Mouse (Mus musculus): ENCODE results near the gene Stra8. TPM values are rescaled to one million over a fixed set of nuclear protein-coding genes. Genes with fewer than 3 reads are reported as not detected.

Gene Stra8
- polyA plus RNA-seq, 1 experiment from 2014 or later: not detected

- H3K4me1 ChIP-seq (ENCODE audit: control insufficient read depth, insufficient read depth, low read length): peaks cover 41% of the 10 kb centered on the region
- WGBS (ENCODE audit: insufficient replicate concordance): 63% methylated on average over 2 of the region's 2 CpGs
- peaks cover 18% of the 10 kb centered on the region for H3K36me3 ChIP-seq (ENCODE audit: control insufficient read depth, insufficient read depth, low read length)
- H3K4me3 ChIP-seq (ENCODE audit: low read depth, low read length): no peak overlapping the region
- no peak overlapping the region for H3K4me2 ChIP-seq
- no peak overlapping the region for H3K27ac ChIP-seq (ENCODE audit: low read depth, low read length)
- no peak overlapping the region for H3K9ac ChIP-seq (ENCODE audit: low read depth, low read length)
- 0 out of 2 replicates have a peak, but pooled peaks have one; percentile 40 for ATAC-seq (replicated peaks; ENCODE audit: insufficient number of reproducible peaks, low FRiP score, low TSS enrichment)
- no peaks in the 10 kb centered on the region for H3K27me3 ChIP-seq (ENCODE audit: control insufficient read depth, insufficient read depth, low read length)
- H3K9me3 ChIP-seq (replicated peaks; ENCODE audit: control insufficient read depth, low read length): no peaks in the 10 kb centered on the region
Measured at GRCm38 (mm10) chr6:34899127-34899526, 20.8 kb upstream of the Stra8 start.

- Histone ChIP-seq H3K4me3 (ENCODE audit: low read depth, low read length) (no peak overlapping the region), H3K27me3 (ENCODE audit: control insufficient read depth, insufficient read depth, low read length) (no peaks in the 10 kb centered on the region), H3K4me2 (no peak overlapping the region), H3K9me3 (replicated peaks; ENCODE audit: control insufficient read depth, low read length) (no peaks in the 10 kb centered on the region), H3K4me1 (ENCODE audit: control insufficient read depth, insufficient read depth, low read length) (peaks cover 46% of the 10 kb centered on the region), H3K9ac (ENCODE audit: low read depth, low read length) (no peak overlapping the region), H3K27ac (ENCODE audit: low read depth, low read length) (no peak overlapping the region), H3K36me3 (ENCODE audit: control insufficient read depth, insufficient read depth, low read length) (peaks cover 7% of the 10 kb centered on the region)
- WGBS (ENCODE audit: insufficient replicate concordance): 67% methylated on average over 2 of the region's 2 CpGs
- no peak for ATAC-seq (replicated peaks; ENCODE audit: insufficient number of reproducible peaks, low FRiP score, low TSS enrichment)
Measured at GRCm38 (mm10) chr6:34900990-34901389, 19.0 kb upstream of the Stra8 start.

GRCm38 (mm10) chr6:34901911-34902444, 18.0 kb upstream of the Stra8 start:
- Histone ChIP-seq H3K27me3 (ENCODE audit: control insufficient read depth, insufficient read depth, low read length) (no peaks in the 10 kb centered on the region), H3K4me3 (ENCODE audit: low read depth, low read length) (no peak overlapping the region), H3K9me3 (replicated peaks; ENCODE audit: control insufficient read depth, low read length) (no peaks in the 10 kb centered on the region), H3K27ac (ENCODE audit: low read depth, low read length) (peak overlapping the region; percentile 65), H3K4me1 (ENCODE audit: control insufficient read depth, insufficient read depth, low read length) (peaks cover 46% of the 10 kb centered on the region), H3K9ac (ENCODE audit: low read depth, low read length) (0 out of 2 replicates have a peak overlapping the region, but pooled peaks have one; percentile 8), H3K36me3 (ENCODE audit: control insufficient read depth, insufficient read depth, low read length) (peaks cover 11% of the 10 kb centered on the region; the same call in 1 of the 2 replicates), H3K4me2 (peak overlapping the region; percentile 9)
- 0 out of 2 replicates have a peak, but pooled peaks have one; percentile 12 for ATAC-seq (replicated peaks; ENCODE audit: insufficient number of reproducible peaks, low FRiP score, low TSS enrichment)
- 35% methylated on average over 9 of the region's 9 CpGs for WGBS (ENCODE audit: insufficient replicate concordance)

GRCm38 (mm10) chr6:34902578-34902977, 17.4 kb upstream of the Stra8 start:
- H3K27me3 ChIP-seq (ENCODE audit: control insufficient read depth, insufficient read depth, low read length): no peaks in the 10 kb centered on the region
- 80% methylated on average over 7 of the region's 7 CpGs for WGBS (ENCODE audit: insufficient replicate concordance)
- H3K36me3 ChIP-seq (ENCODE audit: control insufficient read depth, insufficient read depth, low read length): peaks cover 16% of the 10 kb centered on the region; the same call in 1 of the 2 replicates
- H3K4me2 ChIP-seq: peak overlapping the region; percentile 9
- no peak overlapping the region for H3K4me3 ChIP-seq (ENCODE audit: low read depth, low read length)
- H3K27ac ChIP-seq (ENCODE audit: low read depth, low read length): peak overlapping the region; percentile 65
- no peaks in the 10 kb centered on the region for H3K9me3 ChIP-seq (replicated peaks; ENCODE audit: control insufficient read depth, low read length)
- peaks cover 47% of the 10 kb centered on the region for H3K4me1 ChIP-seq (ENCODE audit: control insufficient read depth, insufficient read depth, low read length)
- no peak overlapping the region for H3K9ac ChIP-seq (ENCODE audit: low read depth, low read length)
- no peak for ATAC-seq (replicated peaks; ENCODE audit: insufficient number of reproducible peaks, low FRiP score, low TSS enrichment)

- Histone ChIP-seq H3K4me1 (ENCODE audit: control insufficient read depth, insufficient read depth, low read length) (peaks cover 54% of the 10 kb centered on the region), H3K36me3 (ENCODE audit: control insufficient read depth, insufficient read depth, low read length) (peaks cover 16% of the 10 kb centered on the region; the same call in 1 of the 2 replicates), H3K27ac (ENCODE audit: low read depth, low read length) (peak overlapping the region; percentile 30; the same call in 1 of the 2 replicates), H3K4me2 (peak overlapping the region; percentile 46), H3K27me3 (ENCODE audit: control insufficient read depth, insufficient read depth, low read length) (no peaks in the 10 kb centered on the region), H3K9me3 (replicated peaks; ENCODE audit: control insufficient read depth, low read length) (no peaks in the 10 kb centered on the region), H3K9ac (ENCODE audit: low read depth, low read length) (peak overlapping the region; percentile 8; the same call in 1 of the 2 replicates), H3K4me3 (ENCODE audit: low read depth, low read length) (no peak overlapping the region)
- WGBS (ENCODE audit: insufficient replicate concordance): 67% methylated on average over 5 of the region's 5 CpGs
- ATAC-seq (replicated peaks; ENCODE audit: insufficient number of reproducible peaks, low FRiP score, low TSS enrichment): no peak
Measured at GRCm38 (mm10) chr6:34903441-34903840, 16.5 kb upstream of the Stra8 start.

GRCm38 (mm10) chr6:34903851-34904250, 16.1 kb upstream of the Stra8 start:
- H3K4me2 ChIP-seq: peak overlapping the region; percentile 46
- WGBS (ENCODE audit: insufficient replicate concordance): 45% methylated on average over 10 of the region's 10 CpGs
- no peak for ATAC-seq (replicated peaks; ENCODE audit: insufficient number of reproducible peaks, low FRiP score, low TSS enrichment)

GRCm38 (mm10) chr6:34904361-34904760, 15.6 kb upstream of the Stra8 start:
- H3K27ac ChIP-seq (ENCODE audit: low read depth, low read length): peak overlapping the region; percentile 30
- ATAC-seq (replicated peaks; ENCODE audit: insufficient number of reproducible peaks, low FRiP score, low TSS enrichment): no peak
- no peaks in the 10 kb centered on the region for H3K27me3 ChIP-seq (ENCODE audit: control insufficient read depth, insufficient read depth, low read length)
- peaks cover 14% of the 10 kb centered on the region; the same call in 1 of the 2 replicates for H3K36me3 ChIP-seq (ENCODE audit: control insufficient read depth, insufficient read depth, low read length)
- no peak overlapping the region for H3K4me3 ChIP-seq (ENCODE audit: low read depth, low read length)
- peaks cover 52% of the 10 kb centered on the region for H3K4me1 ChIP-seq (ENCODE audit: control insufficient read depth, insufficient read depth, low read length)
- no peaks in the 10 kb centered on the region for H3K9me3 ChIP-seq (replicated peaks; ENCODE audit: control insufficient read depth, low read length)
- 32% methylated on average over 6 of the region's 6 CpGs for WGBS (ENCODE audit: insufficient replicate concordance)
- 0 out of 2 replicates have a peak overlapping the region, but pooled peaks have one; percentile 6 for H3K9ac ChIP-seq (ENCODE audit: low read depth, low read length)
- H3K4me2 ChIP-seq: peak overlapping the region; percentile 6; the same call in 1 of the 2 replicates

More at GRCm38 (mm10) chr6:34903851-34904250, 16.1 kb upstream of the Stra8 start:
- Histone ChIP-seq H3K27me3 (ENCODE audit: control insufficient read depth, insufficient read depth, low read length) (no peaks in the 10 kb centered on the region), H3K4me1 (ENCODE audit: control insufficient read depth, insufficient read depth, low read length) (peaks cover 54% of the 10 kb centered on the region), H3K9me3 (replicated peaks; ENCODE audit: control insufficient read depth, low read length) (no peaks in the 10 kb centered on the region), H3K4me3 (ENCODE audit: low read depth, low read length) (no peak overlapping the region), H3K9ac (ENCODE audit: low read depth, low read length) (peak overlapping the region; percentile 8; the same call in 1 of the 2 replicates), H3K27ac (ENCODE audit: low read depth, low read length) (peak overlapping the region; percentile 30), H3K36me3 (ENCODE audit: control insufficient read depth, insufficient read depth, low read length) (peaks cover 16% of the 10 kb centered on the region; the same call in 1 of the 2 replicates)

- Histone ChIP-seq H3K9ac (ENCODE audit: low read depth, low read length) (no peak overlapping the region), H3K27ac (ENCODE audit: low read depth, low read length) (no peak overlapping the region), H3K4me3 (ENCODE audit: low read depth, low read length) (no peak overlapping the region), H3K9me3 (replicated peaks; ENCODE audit: control insufficient read depth, low read length) (no peaks in the 10 kb centered on the region), H3K27me3 (ENCODE audit: control insufficient read depth, insufficient read depth, low read length) (no peaks in the 10 kb centered on the region), H3K4me2 (no peak overlapping the region), H3K4me1 (ENCODE audit: control insufficient read depth, insufficient read depth, low read length) (peaks cover 48% of the 10 kb centered on the region), H3K36me3 (ENCODE audit: control insufficient read depth, insufficient read depth, low read length) (peaks cover 13% of the 10 kb centered on the region; the same call in 1 of the 2 replicates)
- no peak for ATAC-seq (replicated peaks; ENCODE audit: insufficient number of reproducible peaks, low FRiP score, low TSS enrichment)
- WGBS (ENCODE audit: insufficient replicate concordance): 57% methylated on average over 2 of the region's 2 CpGs
Measured at GRCm38 (mm10) chr6:34906125-34906524, 13.8 kb upstream of the Stra8 start.

All from heart, embryonic 11.5 days (tissue).